Mouse (Mus musculus) lung, embryonic 16.5 days (tissue): ENCODE results near the gene Aldh3b1. TPM values are rescaled to one million over a fixed set of nuclear protein-coding genes. Genes with fewer than 3 reads are reported as not detected.
"Not testable (repeated sequence)": the region's sequence is repeated elsewhere in the genome, so short reads cannot be mapped to it uniquely, and the experiment has no call there.

Source experiments
- ATAC-seq: fragments of 200-750 bp; cut with Nextera tagmentation; 2 replicates; pipeline ENCODE4 v1.8.0; 2017; ENCODE audit warnings: low read depth, mild to moderate bottlenecking, moderate library complexity
- H3K27ac ChIP-seq: fragments of 300-500 bp; sonication (generic); 2 replicates; pipeline ENCODE4 v1.5.1; 2014; ENCODE audit warnings: mild to moderate bottlenecking, control low read depth, low read length
- H3K27me3 ChIP-seq: fragments of 300-500 bp; sonication (generic); 2 replicates; pipeline ENCODE4 v1.6.1; 2014; ENCODE audit warnings: low read depth, low read length, mixed read lengths; ENCODE audit not compliant: control insufficient read depth, insufficient read depth
- H3K36me3 ChIP-seq: fragments of 300-500 bp; sonication (generic); 2 replicates; pipeline ENCODE4 v1.6.1; 2014; ENCODE audit warnings: low read length; ENCODE audit not compliant: control insufficient read depth, insufficient read depth
- H3K4me1 ChIP-seq: fragments of 300-500 bp; sonication (generic); replicated peaks from 2 replicates; pipeline ENCODE4 v1.6.1; 2014; ENCODE audit warnings: low read length, mixed read lengths; ENCODE audit not compliant: control insufficient read depth, insufficient read depth
- H3K4me2 ChIP-seq: fragments of 300-500 bp; sonication (generic); 2 replicates; pipeline ENCODE4 v1.6.1; 2014; ENCODE audit warnings: low read depth, low read length, control low read depth
- H3K4me3 ChIP-seq: fragments of 300-500 bp; sonication (generic); 2 replicates; pipeline ENCODE4 v1.5.1; 2014; ENCODE audit warnings: mild to moderate bottlenecking, low read length, control low read depth
- H3K9ac ChIP-seq: fragments of 300-500 bp; sonication (generic); 2 replicates; pipeline ENCODE4 v1.6.1; 2014; ENCODE audit warnings: low read length, control low read depth
- H3K9me3 ChIP-seq: fragments of 300-500 bp; sonication (generic); 2 replicates; pipeline ENCODE4 v1.6.1; 2016; ENCODE audit warnings: low read length; ENCODE audit not compliant: control insufficient read depth
- WGBS: fragments of 180-500 bp; shearing (Covaris S2); extraction: QIAGEN DNeasy Blood & Tissue Kit; methylation state at CpG from one replicate; pipeline ENCODE4 v1.1.7; 2014; 5-methylcytosine and 5-hydroxymethylcytosine counted together
- polyA plus RNA-seq: library from polyadenylated mRNA; unstranded; fragments of >200 nt; fragmentation: Nextera tagmentation; extraction: Ambion mirVana; gene quantifications from 2 replicates; pipeline ENCODE4 v1.2.1, GENCODE M21; 2015

The Aldh3b1 gene
- polyA plus RNA-seq, 1 experiment from 2014 or later: 5.9 TPM

- H3K9ac ChIP-seq: no peak overlapping the region
- no peaks in the 10 kb centered on the region for H3K36me3 ChIP-seq
- no peak overlapping the region for H3K27ac ChIP-seq
- H3K4me1 ChIP-seq: no peaks in the 10 kb centered on the region
- no peak overlapping the region for H3K4me3 ChIP-seq
- 58% methylated on average over 5 of the region's 5 CpGs for WGBS
- H3K27me3 ChIP-seq: no peaks in the 10 kb centered on the region
- no peaks in the 10 kb centered on the region for H3K9me3 ChIP-seq
- no peak overlapping the region for H3K4me2 ChIP-seq
- ATAC-seq: peak; percentile 72
Measured at GRCm38 (mm10) chr19:3960211-3960610, 30.6 kb upstream of the Aldh3b1 start.

GRCm38 (mm10) chr19:3959030-3959429 is 29.4 kb upstream of the Aldh3b1 start:
- H3K9me3 ChIP-seq: no peaks in the 10 kb centered on the region
- no peak overlapping the region for H3K27ac ChIP-seq
- no peak overlapping the region for H3K4me3 ChIP-seq
- no peak overlapping the region for H3K9ac ChIP-seq
- no peaks in the 10 kb centered on the region for H3K36me3 ChIP-seq
- no peak overlapping the region for H3K4me2 ChIP-seq
- no peaks in the 10 kb centered on the region for H3K27me3 ChIP-seq
- no peaks in the 10 kb centered on the region for H3K4me1 ChIP-seq
- no peak for ATAC-seq

DNA sequence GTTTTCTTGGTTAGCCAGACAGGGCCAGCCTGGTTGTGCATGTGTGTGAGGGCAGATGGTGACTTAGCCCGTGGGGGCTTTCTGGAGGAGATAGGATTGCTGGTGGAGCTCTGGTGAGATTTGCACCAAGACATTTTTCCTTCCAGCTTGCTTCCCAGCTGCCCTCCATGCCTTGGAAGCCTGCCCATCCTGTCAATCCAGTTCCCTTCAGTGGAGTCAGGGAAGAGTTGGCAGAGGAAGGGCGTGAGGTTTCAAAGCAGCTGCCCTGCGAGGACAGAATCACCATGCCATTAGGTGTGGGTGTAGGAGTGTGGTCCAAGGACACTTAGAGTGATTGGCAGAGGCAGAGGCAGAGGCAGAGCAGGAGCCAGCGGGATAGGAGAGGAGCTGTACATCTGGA is 28.9 kb upstream of the Aldh3b1 start, which contains the start of gene Aldh3b3:
Aldh3b3 (plus strand) TSS at position 176 of the 400 bp plus-strand sequence.
- Histone ChIP-seq H3K27me3 (no peaks in the 10 kb centered on the region), H3K9ac (no peak within 1 kb of the TSS), H3K4me2 (no peak within 1 kb of the TSS), H3K36me3 (no peaks in the 10 kb centered on the region), H3K9me3 (no peaks in the 10 kb centered on the region), H3K4me3 (no peak within 1 kb of the TSS), H3K27ac (no peak within 1 kb of the TSS), H3K4me1 (no peaks in the 10 kb centered on the region)
- no peak for ATAC-seq
- WGBS: 53% methylated on average over 4 of the region's 4 CpGs

- H3K9me3 ChIP-seq, ATAC-seq, H3K4me1 ChIP-seq, H3K27ac ChIP-seq, H3K36me3 ChIP-seq, H3K4me3 ChIP-seq, H3K4me2 ChIP-seq, H3K27me3 ChIP-seq, H3K9ac ChIP-seq: not testable (repeated sequence)
- 78% methylated on average over 5 of the region's 5 CpGs for WGBS
Measured at GRCm38 (mm10) chr19:3957296-3958036, 27.9 kb upstream of the Aldh3b1 start.

- no peaks in the 10 kb centered on the region for H3K9me3 ChIP-seq
- H3K9ac ChIP-seq: no peak overlapping the region
- H3K4me2 ChIP-seq: no peak overlapping the region
- no peaks in the 10 kb centered on the region for H3K27me3 ChIP-seq
- H3K27ac ChIP-seq: no peak overlapping the region
- H3K4me3 ChIP-seq: no peak overlapping the region
- no peak for ATAC-seq
- WGBS: 45% methylated on average over 4 of the region's 4 CpGs
- H3K36me3 ChIP-seq: no peaks in the 10 kb centered on the region
- H3K4me1 ChIP-seq: no peaks in the 10 kb centered on the region
Measured at GRCm38 (mm10) chr19:3955804-3956203, 26.2 kb upstream of the Aldh3b1 start.

- H3K4me3 ChIP-seq: no peak overlapping the region
- no peak overlapping the region for H3K4me2 ChIP-seq
- no peaks in the 10 kb centered on the region for H3K27me3 ChIP-seq
- H3K9ac ChIP-seq: no peak overlapping the region
- H3K9me3 ChIP-seq: no peaks in the 10 kb centered on the region
- no peak overlapping the region for H3K27ac ChIP-seq
- H3K36me3 ChIP-seq: no peaks in the 10 kb centered on the region
- no peaks in the 10 kb centered on the region for H3K4me1 ChIP-seq
- 66% methylated on average over 3 of the region's 3 CpGs for WGBS
- ATAC-seq: no peak
Measured at GRCm38 (mm10) chr19:3955033-3955432, 25.4 kb upstream of the Aldh3b1 start.

GRCm38 (mm10) chr19:3952099-3952498 is 22.5 kb upstream of the Aldh3b1 start:
- H3K36me3 ChIP-seq: no peaks in the 10 kb centered on the region
- no peak overlapping the region for H3K27ac ChIP-seq
- no peak overlapping the region for H3K4me3 ChIP-seq
- H3K4me2 ChIP-seq: no peak overlapping the region
- H3K9me3 ChIP-seq: no peaks in the 10 kb centered on the region
- H3K27me3 ChIP-seq: no peaks in the 10 kb centered on the region
- H3K9ac ChIP-seq: no peak overlapping the region
- 20% methylated on average over 1 of the region's 1 CpGs for WGBS
- ATAC-seq: no peak
- H3K4me1 ChIP-seq: no peaks in the 10 kb centered on the region

DNA sequence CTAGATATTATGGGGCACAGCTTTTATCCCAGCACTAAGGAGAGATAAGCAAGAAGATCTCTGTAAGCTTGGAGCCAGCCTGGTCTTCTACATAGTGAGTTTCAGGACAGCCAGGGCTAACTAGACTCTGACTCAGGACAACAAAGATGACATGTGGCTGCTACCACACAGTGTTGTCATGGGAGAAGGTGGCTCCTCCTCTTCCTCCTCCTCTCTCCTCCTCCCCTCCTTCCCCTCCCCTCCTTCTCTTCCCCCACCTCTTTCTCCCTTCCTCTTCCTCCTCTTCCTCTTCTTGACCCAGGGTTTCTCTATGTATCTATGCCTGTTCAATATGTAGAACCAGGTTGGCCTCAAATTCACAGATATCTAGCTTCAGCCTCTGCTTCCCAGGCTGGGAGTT is 21.9 kb upstream of the Aldh3b1 start:
- H3K36me3 ChIP-seq: no peaks in the 10 kb centered on the region
- H3K27ac ChIP-seq: peak overlapping the region; percentile 36; the same call in 1 of the 2 replicates
- no peak overlapping the region for H3K4me3 ChIP-seq
- no peak overlapping the region for H3K9ac ChIP-seq
- no peak overlapping the region for H3K4me2 ChIP-seq
- H3K27me3 ChIP-seq: no peaks in the 10 kb centered on the region
- no peaks in the 10 kb centered on the region for H3K9me3 ChIP-seq
- no peaks in the 10 kb centered on the region for H3K4me1 ChIP-seq
- no peak for ATAC-seq

GRCm38 (mm10) chr19:3950331-3950730 is 20.7 kb upstream of the Aldh3b1 start:
- Histone ChIP-seq H3K4me1 (no peaks in the 10 kb centered on the region), H3K4me3 (no peak overlapping the region), H3K4me2 (no peak overlapping the region), H3K27ac (no peak overlapping the region), H3K27me3 (no peaks in the 10 kb centered on the region), H3K9me3 (no peaks in the 10 kb centered on the region), H3K36me3 (no peaks in the 10 kb centered on the region), H3K9ac (no peak overlapping the region)
- 74% methylated on average over 3 of the region's 3 CpGs for WGBS
- ATAC-seq: no peak

- WGBS: 69% methylated on average over 14 of the region's 14 CpGs
- no peak overlapping the region for H3K4me2 ChIP-seq
- no peaks in the 10 kb centered on the region for H3K9me3 ChIP-seq
Measured at GRCm38 (mm10) chr19:3948546-3948945, 18.9 kb upstream of the Aldh3b1 start.

More at GRCm38 (mm10) chr19:3948546-3948945, 18.9 kb upstream of the Aldh3b1 start:
- H3K27me3 ChIP-seq: no peaks in the 10 kb centered on the region
- H3K4me1 ChIP-seq: no peaks in the 10 kb centered on the region
- H3K9ac ChIP-seq: no peak overlapping the region
- no peak overlapping the region for H3K4me3 ChIP-seq
- no peak for ATAC-seq
- H3K36me3 ChIP-seq: no peaks in the 10 kb centered on the region
- no peak overlapping the region for H3K27ac ChIP-seq
